ENCODE assay signal across 16 mouse cellular contexts in the genomic region with DNA sequence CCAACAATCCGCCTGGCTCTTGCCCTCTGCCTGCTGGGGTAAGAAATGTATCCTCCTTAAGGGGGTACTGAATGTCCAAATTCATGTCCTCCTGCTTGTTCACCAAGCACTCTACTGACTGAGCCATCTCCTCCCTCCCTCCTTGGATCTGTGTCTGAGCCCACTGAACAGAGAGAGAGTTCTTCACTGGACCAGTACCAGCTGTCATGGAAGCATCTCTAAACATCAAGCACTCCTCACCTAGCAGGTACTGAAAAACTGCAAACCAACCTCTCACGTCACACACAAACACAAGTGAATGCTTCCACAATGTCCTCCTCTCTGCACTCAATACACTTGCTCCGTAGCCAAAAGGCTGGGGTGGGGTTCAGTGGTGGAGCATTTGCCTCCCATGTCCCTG.
DNase-seq lines count a peak whose midpoint lies in the region; ATAC-seq and TF ChIP-seq lines count a peak whose summit lies in the region.
"Had no signal": no experiment of that assay in that cellular context is flagged by ENCODE, and none has a peak within 500 bp of the region (broad histone marks: within the 10 kb centered on the region; RNA-seq: fewer than 3 reads in every experiment).

No protein-coding gene starts in this region.

- no peaks in the 10 kb centered on the region for H3K9me3 ChIP-seq in heart, embryonic 10.5 days
- H3K9me3 ChIP-seq in megakaryocyte, embryonic 14.5 days, result no peaks in the 10 kb centered on the region; the same call in 1 of the 2 replicates
- no peaks in the 10 kb centered on the region for H3K9me3 ChIP-seq in neural tube, embryonic 14.5 days (ENCODE audit: control insufficient read depth, low read length)
- no peaks in the 10 kb centered on the region for H3K9me3 ChIP-seq in lung, postnatal 0 days (ENCODE audit: low read length)

- ATAC-seq in megakaryocyte, adult 5-6 weeks (ENCODE audit: poor library complexity, severe bottlenecking), result no peak
- no peak for ATAC-seq in neural tube, embryonic 14.5 days (ENCODE audit: low read depth)
- no peak for ATAC-seq in lung, postnatal 0 days
- ATAC-seq: forebrain, embryonic 16.5 days; intestine, embryonic 16.5 days had no signal

- intact Hi-C loops in heart, postnatal 14 days (cut with DNase I), result loop anchor here (5.0 to 10.0 kb wide), 2 partner anchors 133 to 770 kb away; no protein-coding TSS in a partner anchor

- H3K4me2 ChIP-seq in neural tube, embryonic 14.5 days (ENCODE audit: low read depth, low read length), result peak overlapping the region; percentile 26; the same call in 1 of the 2 replicates
- H3K4me2 ChIP-seq in lung, postnatal 0 days (replicated peaks; ENCODE audit: low read depth, low read length), result no peak overlapping the region

- H3K36me3 ChIP-seq in heart, embryonic 10.5 days, result peaks cover 2% of the 10 kb centered on the region; the same call in 1 of the 2 replicates
- H3K36me3 ChIP-seq in megakaryocyte, embryonic 14.5 days (replicated peaks; ENCODE audit: low read length), result peaks cover 46% of the 10 kb centered on the region
- H3K36me3 ChIP-seq in neural tube, embryonic 14.5 days (ENCODE audit: control insufficient read depth, insufficient read depth, low read length), result no peaks in the 10 kb centered on the region
- H3K36me3 ChIP-seq in lung, postnatal 0 days (ENCODE audit: insufficient read depth, low read length), result no peaks in the 10 kb centered on the region

- no peak for TF ChIP-seq POLR2A in olfactory bulb, adult 2 months (IDR thresholded peaks at IDR 0.05; ENCODE audit: insufficient read depth, low read depth, low read length)

- no peak for TF ChIP-seq CTCF in olfactory bulb, adult 2 months (IDR thresholded peaks at IDR 0.05; ENCODE audit: insufficient read depth, low read depth, low read length)
- no peak for TF ChIP-seq CTCF in lung, postnatal 0 days (IDR thresholded peaks at IDR 0.05)

- H3K4me1 ChIP-seq in heart, embryonic 10.5 days, result peaks cover 13% of the 10 kb centered on the region
- H3K4me1 ChIP-seq in megakaryocyte, embryonic 14.5 days, result peaks cover 46% of the 10 kb centered on the region
- peaks cover 41% of the 10 kb centered on the region for H3K4me1 ChIP-seq in neural tube, embryonic 14.5 days (ENCODE audit: control insufficient read depth, insufficient read depth, low read length)
- H3K4me1 ChIP-seq in olfactory bulb, adult 2 months (ENCODE audit: control insufficient read depth, insufficient read depth, low read length), result peaks cover 5% of the 10 kb centered on the region
- peaks cover 10% of the 10 kb centered on the region; the same call in 1 of the 2 replicates for H3K4me1 ChIP-seq in lung, postnatal 0 days (ENCODE audit: insufficient read depth, low read depth, low read length)

- no peak overlapping the region for H3K9ac ChIP-seq in neural tube, embryonic 14.5 days (replicated peaks; ENCODE audit: low read depth, low read length)
- H3K9ac ChIP-seq in lung, postnatal 0 days (replicated peaks; ENCODE audit: low read depth), result no peak overlapping the region

- no peak overlapping the region for H3K27ac ChIP-seq in heart, embryonic 10.5 days
- no peak overlapping the region for H3K27ac ChIP-seq in neural tube, embryonic 14.5 days (ENCODE audit: low read depth, low read length)
- H3K27ac ChIP-seq in olfactory bulb, adult 2 months (ENCODE audit: insufficient read depth, low read depth, low read length), result no peak overlapping the region; the same call in 1 of the 2 replicates
- no peak overlapping the region for H3K27ac ChIP-seq in lung, postnatal 0 days (ENCODE audit: low read length)
- H3K27ac ChIP-seq: embryonic facial prominence, embryonic 10.5 days had no signal

- H3K27me3 ChIP-seq in heart, embryonic 10.5 days (ENCODE audit: insufficient read depth, poor library complexity, severe bottlenecking), result no peaks in the 10 kb centered on the region
- H3K27me3 ChIP-seq in megakaryocyte, embryonic 14.5 days (replicated peaks), result no peaks in the 10 kb centered on the region
- no peaks in the 10 kb centered on the region for H3K27me3 ChIP-seq in neural tube, embryonic 14.5 days (ENCODE audit: control insufficient read depth, insufficient read depth, low read length)
- H3K27me3 ChIP-seq in lung, postnatal 0 days (replicated peaks; ENCODE audit: insufficient read depth, low read length), result no peaks in the 10 kb centered on the region

- no peak for TF ChIP-seq EP300 in lung, postnatal 0 days (IDR thresholded peaks at IDR 0.05)

- peak; percentile 56 for DNase-seq in heart, embryonic 10.5 days (ENCODE audit: low spot score)
- DNase-seq in heart, postnatal 14 days, result no peak
- no peak for DNase-seq in lung, postnatal 0 days (ENCODE audit: low spot score)
- DNase-seq: adrenal gland, adult 2 months; adrenal gland, postnatal 25 days; cerebellum, adult 2 months; cerebellum, postnatal 10 days; gastrocnemius, postnatal 14 days; heart, postnatal 10 days had no signal

- no peak overlapping the region for H3K4me3 ChIP-seq in heart, embryonic 10.5 days
- H3K4me3 ChIP-seq in megakaryocyte, embryonic 14.5 days (replicated peaks), result peak overlapping the region; percentile 62
- H3K4me3 ChIP-seq in neural tube, embryonic 14.5 days (ENCODE audit: low read depth, low read length), result no peak overlapping the region
- H3K4me3 ChIP-seq in olfactory bulb, adult 2 months (ENCODE audit: insufficient read depth, low read depth, low read length), result 0 out of 2 replicates have a peak overlapping the region, but pooled peaks have one; percentile 4
- H3K4me3 ChIP-seq in lung, postnatal 0 days (ENCODE audit: low read depth, low read length), result no peak overlapping the region
- H3K4me3 ChIP-seq: embryonic facial prominence, embryonic 10.5 days had no signal

- WGBS in heart, embryonic 10.5 days, result 85% methylated on average over 3 of the region's 3 CpGs
- WGBS in neural tube, embryonic 14.5 days, result 56% methylated on average over 3 of the region's 3 CpGs
- 54% methylated on average over 3 of the region's 3 CpGs for WGBS in olfactory bulb, adult 2 months
- WGBS in lung, postnatal 0 days, result 90% methylated on average over 3 of the region's 3 CpGs

Comparison
In these comparisons a context has a peak if more than half of its experiments do, and no peak if none do; other contexts are left out.
1. H3K4me3 ChIP-seq: peak in megakaryocyte, embryonic 14.5 days (single experiment) and olfactory bulb, adult 2 months (single experiment); none in heart, embryonic 10.5 days (single experiment), neural tube, embryonic 14.5 days (single experiment) and lung, postnatal 0 days (single experiment).